Mouse (Mus musculus): ENCODE measurements around the gene Jade3.

DNA sequence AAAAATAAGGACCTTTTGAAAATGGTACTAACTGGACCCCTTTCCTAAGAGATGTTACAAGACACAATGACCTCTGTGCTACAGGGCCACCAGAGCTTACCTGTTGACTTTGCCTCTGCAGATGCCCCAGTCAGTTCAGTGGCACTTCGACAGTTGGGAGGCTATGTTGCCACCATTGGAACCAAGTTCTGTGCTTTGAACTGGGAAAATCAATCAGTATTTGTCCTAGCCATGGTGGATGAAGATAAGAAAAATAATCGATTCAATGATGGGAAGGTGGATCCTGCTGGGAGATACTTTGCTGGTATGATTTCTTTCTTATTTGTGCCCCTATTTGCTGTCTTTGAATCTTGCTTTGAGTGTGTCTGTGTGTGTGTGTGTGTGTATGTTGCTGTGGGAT lies 126.7 kb downstream of the Jade3 start:
- TF ChIP-seq CTCF (IDR thresholded peaks at IDR 0.05; ENCODE audit: low read depth, low read length) (no peak), POLR2A (IDR thresholded peaks at IDR 0.05; ENCODE audit: insufficient read depth, low read length) (no peak)

All from ES-Bruce4 (cell line).